Mouse (Mus musculus): ENCODE results near the gene Krt81. TPM values are rescaled to one million over a fixed set of nuclear protein-coding genes. Genes with fewer than 3 reads are reported as not detected.
A peak's percentile ranks its signal among the peaks of the same experiment; 100 is the strongest.

The Krt81 gene
- polyA plus RNA-seq, 1 experiment from 2014 or later, result not detected

DNA sequence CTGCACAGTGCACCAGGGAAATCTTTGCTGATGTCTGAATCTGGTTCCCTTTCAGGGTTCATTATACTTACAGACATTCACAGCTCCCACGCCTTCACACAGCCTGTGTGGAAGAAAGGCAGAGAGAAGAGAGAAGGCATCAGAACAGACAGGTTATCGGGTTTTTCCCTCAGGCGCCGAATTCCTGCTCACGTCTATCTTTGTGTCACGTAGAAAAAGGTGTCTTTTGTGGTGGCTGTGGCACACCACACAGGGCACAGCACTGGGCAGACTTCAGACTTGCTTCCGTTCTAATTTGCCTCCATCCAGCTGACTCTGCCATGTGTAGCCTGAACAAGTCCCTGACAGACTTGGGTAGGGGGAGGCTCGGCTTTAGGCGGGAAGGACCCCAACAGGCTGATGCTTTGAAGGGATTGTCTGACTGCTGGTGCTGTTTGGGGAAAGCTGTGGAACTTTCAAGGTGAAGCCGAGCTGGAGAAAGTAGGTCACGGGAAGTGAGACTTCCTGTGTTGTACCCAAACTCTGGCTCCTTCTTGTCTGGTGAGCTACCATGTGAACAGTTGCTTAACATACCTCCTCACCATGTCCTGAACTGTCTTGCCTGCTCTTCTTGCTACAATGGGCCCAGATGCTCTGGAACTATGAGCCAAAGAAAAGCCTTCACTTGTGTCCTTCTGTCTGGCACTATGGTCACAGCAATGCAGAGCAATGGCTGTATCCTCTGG lies 22.5 kb upstream of the Krt81 start:
- Histone ChIP-seq H3K4me1 (ENCODE audit: control insufficient read depth, insufficient read depth, low read length) (peaks cover 3% of the 10 kb centered on the region; the same call in 1 of the 2 replicates), H3K4me2 (ENCODE audit: low read depth, low read length) (no peak overlapping the region), H3K9me3 (replicated peaks; ENCODE audit: control insufficient read depth, low read length) (no peaks in the 10 kb centered on the region), H3K27me3 (ENCODE audit: control insufficient read depth, insufficient read depth, low read length) (no peaks in the 10 kb centered on the region), H3K9ac (ENCODE audit: low read length) (no peak overlapping the region), H3K27ac (ENCODE audit: low read length) (no peak overlapping the region), H3K36me3 (ENCODE audit: control insufficient read depth, insufficient read depth, low read length) (no peaks in the 10 kb centered on the region), H3K4me3 (replicated peaks; ENCODE audit: low read length) (no peak overlapping the region)
- no peak for ATAC-seq (ENCODE audit: insufficient read depth, low FRiP score)
- 77% methylated on average over 11 of the region's 11 CpGs for WGBS

DNA sequence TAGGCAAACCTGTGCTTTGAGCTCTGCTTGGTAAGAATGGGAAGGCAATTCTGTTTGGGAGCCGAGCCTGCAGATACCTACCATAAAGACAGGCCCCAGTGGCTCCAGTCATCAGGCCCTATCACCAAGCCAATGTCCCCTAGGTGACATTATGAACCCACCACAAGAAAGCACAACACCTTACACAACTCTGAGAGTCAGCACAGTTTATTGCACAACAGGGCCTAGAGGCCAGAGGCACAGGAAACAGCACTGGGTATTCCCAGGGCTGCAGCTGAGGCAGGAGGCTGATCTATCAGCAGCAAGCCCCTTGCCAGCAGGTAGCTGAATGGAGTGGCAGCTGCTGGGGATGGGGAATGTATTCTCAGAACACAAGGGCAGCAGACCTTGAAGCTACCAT lies 21.4 kb upstream of the Krt81 start:
- no peak overlapping the region for H3K27ac ChIP-seq (ENCODE audit: low read length)
- 80% methylated on average over 1 of the region's 1 CpGs for WGBS
- H3K9me3 ChIP-seq (replicated peaks; ENCODE audit: control insufficient read depth, low read length), result no peaks in the 10 kb centered on the region
- no peak for ATAC-seq (ENCODE audit: insufficient read depth, low FRiP score)
- H3K36me3 ChIP-seq (ENCODE audit: control insufficient read depth, insufficient read depth, low read length), result no peaks in the 10 kb centered on the region
- peaks cover 3% of the 10 kb centered on the region; the same call in 1 of the 2 replicates for H3K4me1 ChIP-seq (ENCODE audit: control insufficient read depth, insufficient read depth, low read length)
- H3K4me2 ChIP-seq (ENCODE audit: low read depth, low read length), result no peak overlapping the region
- H3K9ac ChIP-seq (ENCODE audit: low read length), result no peak overlapping the region
- H3K27me3 ChIP-seq (ENCODE audit: control insufficient read depth, insufficient read depth, low read length), result no peaks in the 10 kb centered on the region
- H3K4me3 ChIP-seq (replicated peaks; ENCODE audit: low read length), result no peak overlapping the region

DNA sequence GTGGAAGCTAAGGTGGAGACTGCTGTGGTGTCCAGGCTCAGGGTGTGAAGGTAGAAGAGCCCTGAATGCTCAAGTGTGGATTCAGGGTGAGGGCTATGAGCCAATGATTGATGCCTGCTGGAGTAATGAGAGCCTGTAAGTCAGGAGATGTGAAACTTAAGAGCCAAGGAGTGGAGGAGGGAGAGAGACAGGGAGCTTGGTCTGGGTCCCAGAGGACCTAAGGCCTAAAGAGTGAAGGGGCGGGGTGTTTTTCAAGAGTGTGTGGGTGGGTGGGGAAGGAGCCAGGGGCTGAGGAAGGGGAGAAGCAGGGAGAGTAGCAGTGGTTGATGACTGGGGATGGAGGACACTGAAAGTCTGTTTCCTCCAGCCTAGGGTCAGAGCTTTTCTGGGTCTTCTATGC lies 20.1 kb upstream of the Krt81 start:
- Histone ChIP-seq H3K4me3 (replicated peaks; ENCODE audit: low read length) (no peak overlapping the region), H3K4me2 (ENCODE audit: low read depth, low read length) (no peak overlapping the region), H3K9me3 (replicated peaks; ENCODE audit: control insufficient read depth, low read length) (no peaks in the 10 kb centered on the region), H3K27ac (ENCODE audit: low read length) (no peak overlapping the region), H3K4me1 (ENCODE audit: control insufficient read depth, insufficient read depth, low read length) (peaks cover 3% of the 10 kb centered on the region; the same call in 1 of the 2 replicates), H3K27me3 (ENCODE audit: control insufficient read depth, insufficient read depth, low read length) (0 out of 2 replicates have a peak, but pooled peaks cover 3% of the 10 kb centered on the region), H3K36me3 (ENCODE audit: control insufficient read depth, insufficient read depth, low read length) (no peaks in the 10 kb centered on the region), H3K9ac (ENCODE audit: low read length) (no peak overlapping the region)
- no peak for ATAC-seq (ENCODE audit: insufficient read depth, low FRiP score)
- WGBS, result 78% methylated on average over 1 of the region's 1 CpGs

DNA sequence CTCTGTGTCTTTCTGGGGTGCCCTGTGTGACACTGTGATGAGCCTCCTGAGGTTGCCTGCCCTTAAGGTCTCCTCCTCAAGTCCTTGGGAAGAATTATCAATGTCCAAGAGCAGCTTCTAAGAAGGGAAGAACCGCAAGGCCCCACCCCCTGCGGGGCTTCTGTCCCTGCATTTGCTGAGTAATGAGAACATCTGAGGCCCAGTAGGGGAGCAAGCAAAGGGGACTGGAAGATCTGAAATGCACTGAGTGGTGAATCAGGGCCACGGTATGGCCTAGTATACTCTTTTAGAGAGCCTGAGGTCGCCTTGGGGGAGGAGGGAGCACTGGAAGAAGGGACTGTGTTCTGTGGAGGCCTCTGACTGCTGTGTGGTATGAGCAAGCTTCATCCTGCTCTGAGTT lies 18.5 kb upstream of the Krt81 start:
- H3K4me2 ChIP-seq (ENCODE audit: low read depth, low read length), result no peak overlapping the region
- no peaks in the 10 kb centered on the region for H3K36me3 ChIP-seq (ENCODE audit: control insufficient read depth, insufficient read depth, low read length)
- H3K4me1 ChIP-seq (ENCODE audit: control insufficient read depth, insufficient read depth, low read length), result peaks cover 3% of the 10 kb centered on the region; the same call in 1 of the 2 replicates
- 0 out of 2 replicates have a peak, but pooled peaks cover 4% of the 10 kb centered on the region for H3K27me3 ChIP-seq (ENCODE audit: control insufficient read depth, insufficient read depth, low read length)
- H3K4me3 ChIP-seq (replicated peaks; ENCODE audit: low read length), result no peak overlapping the region
- H3K9ac ChIP-seq (ENCODE audit: low read length), result no peak overlapping the region
- ATAC-seq (ENCODE audit: insufficient read depth, low FRiP score), result no peak
- no peaks in the 10 kb centered on the region for H3K9me3 ChIP-seq (replicated peaks; ENCODE audit: control insufficient read depth, low read length)
- no peak overlapping the region for H3K27ac ChIP-seq (ENCODE audit: low read length)
- 31% methylated on average over 4 of the region's 4 CpGs for WGBS

DNA sequence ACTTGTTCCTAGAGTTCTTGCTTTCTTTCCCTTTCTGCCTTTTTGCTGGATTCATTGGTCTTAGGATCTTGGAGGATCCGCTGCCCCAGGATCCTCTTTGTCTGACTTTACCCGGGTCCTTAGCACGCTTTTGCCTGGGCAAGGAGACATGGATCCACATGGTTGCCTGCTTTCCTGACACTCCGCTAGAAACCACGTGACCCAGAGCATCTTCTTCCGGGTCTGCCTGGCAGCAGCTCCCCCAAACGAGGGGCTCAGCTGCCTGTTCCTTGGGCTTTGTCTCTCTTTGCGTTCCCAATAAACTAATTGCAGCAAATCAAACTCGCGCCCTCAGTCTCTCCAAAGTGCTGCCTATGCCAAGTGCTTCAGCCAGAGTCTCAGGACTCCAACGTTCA lies 16.1 kb upstream of the Krt81 start:
- Histone ChIP-seq H3K27ac (ENCODE audit: low read length) (no peak overlapping the region), H3K9me3 (replicated peaks; ENCODE audit: control insufficient read depth, low read length) (no peaks in the 10 kb centered on the region), H3K36me3 (ENCODE audit: control insufficient read depth, insufficient read depth, low read length) (no peaks in the 10 kb centered on the region), H3K4me1 (ENCODE audit: control insufficient read depth, insufficient read depth, low read length) (peaks cover 3% of the 10 kb centered on the region; the same call in 1 of the 2 replicates), H3K4me2 (ENCODE audit: low read depth, low read length) (peak overlapping the region; percentile 57), H3K27me3 (ENCODE audit: control insufficient read depth, insufficient read depth, low read length) (0 out of 2 replicates have a peak, but pooled peaks cover 4% of the 10 kb centered on the region), H3K4me3 (replicated peaks; ENCODE audit: low read length) (peak overlapping the region; percentile 38), H3K9ac (ENCODE audit: low read length) (0 out of 2 replicates have a peak overlapping the region, but pooled peaks have one; percentile 42)
- no peak for ATAC-seq (ENCODE audit: insufficient read depth, low FRiP score)
- WGBS, result 29% methylated on average over 11 of the region's 11 CpGs

DNA sequence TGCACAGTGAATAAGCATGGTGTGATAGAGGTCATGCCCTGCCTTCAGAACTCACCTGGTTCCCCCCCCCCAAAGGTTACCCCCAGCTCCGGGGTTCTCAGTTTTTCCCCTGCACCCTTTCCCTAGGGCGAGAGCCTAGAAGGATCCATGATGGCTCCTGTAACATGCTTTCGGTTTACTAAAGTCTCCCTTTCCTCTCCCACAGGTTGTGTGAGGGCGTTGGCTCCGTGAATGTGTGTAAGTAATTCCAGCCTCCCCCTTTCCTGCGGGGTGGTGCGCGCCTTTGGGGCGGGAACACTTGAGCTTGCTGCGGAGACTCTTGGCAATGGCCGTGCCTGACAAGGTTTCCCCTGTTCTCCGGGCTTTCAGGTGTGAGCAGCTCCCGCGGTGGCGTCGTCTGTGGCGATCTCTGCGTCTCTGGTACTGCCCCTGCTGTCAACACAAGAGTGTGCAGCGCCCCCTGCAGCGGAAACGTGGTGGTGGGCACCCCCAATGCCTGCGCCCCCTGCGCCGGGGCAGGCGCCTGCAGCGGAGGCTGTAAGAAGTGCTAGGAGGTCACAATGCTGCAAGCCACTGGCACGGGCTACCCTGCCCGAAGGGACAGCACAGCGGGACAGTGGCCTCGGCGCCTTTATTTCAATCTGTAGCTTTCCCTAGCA lies 15.6 kb upstream of the Krt81 start:
- no peak overlapping the region for H3K27ac ChIP-seq (ENCODE audit: low read length)
- H3K9me3 ChIP-seq (replicated peaks; ENCODE audit: control insufficient read depth, low read length), result no peaks in the 10 kb centered on the region
- ATAC-seq (ENCODE audit: insufficient read depth, low FRiP score), result peak; percentile 49; the same call in 1 of the 2 replicates
- 0 out of 2 replicates have a peak, but pooled peaks cover 4% of the 10 kb centered on the region for H3K27me3 ChIP-seq (ENCODE audit: control insufficient read depth, insufficient read depth, low read length)
- H3K9ac ChIP-seq (ENCODE audit: low read length), result peak overlapping the region; percentile 42; the same call in 1 of the 2 replicates
- H3K4me1 ChIP-seq (ENCODE audit: control insufficient read depth, insufficient read depth, low read length), result peaks cover 3% of the 10 kb centered on the region; the same call in 1 of the 2 replicates
- H3K4me2 ChIP-seq (ENCODE audit: low read depth, low read length), result peak overlapping the region; percentile 57
- peak overlapping the region; percentile 38 for H3K4me3 ChIP-seq (replicated peaks; ENCODE audit: low read length)
- no peaks in the 10 kb centered on the region for H3K36me3 ChIP-seq (ENCODE audit: control insufficient read depth, insufficient read depth, low read length)
- WGBS, result 7% methylated on average over 31 of the region's 31 CpGs

DNA sequence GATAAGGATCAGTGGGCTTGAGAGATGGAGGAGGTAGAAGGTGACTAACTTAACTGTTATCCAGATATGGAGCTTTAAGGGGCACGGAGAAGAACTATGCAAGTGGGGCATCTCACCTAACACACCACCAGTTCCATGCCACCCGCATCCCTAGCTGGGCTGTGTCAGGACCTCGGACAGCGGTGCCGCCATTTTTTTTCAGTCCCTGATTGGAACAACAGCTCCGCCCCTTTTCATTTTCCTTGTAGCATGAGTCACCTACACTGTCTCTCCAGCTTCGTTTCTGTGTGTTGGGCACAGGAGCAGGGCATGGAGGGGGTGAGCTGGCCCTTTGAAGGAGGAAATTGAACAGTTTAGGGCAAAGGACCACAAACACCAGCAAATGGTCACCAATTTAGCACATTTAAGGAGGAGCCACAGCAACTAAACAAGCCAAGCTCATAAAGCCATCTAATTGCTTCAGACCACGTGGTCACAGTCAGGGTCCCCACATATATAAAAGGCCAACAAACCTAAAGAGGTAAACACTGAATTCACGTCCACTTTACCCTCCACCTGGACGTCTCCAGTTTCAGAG lies 9.5 kb upstream of the Krt81 start, which contains the start of gene Krt86:
TSS of gene Krt86 (plus strand) at position 527 of the 577 bp plus-strand sequence.
- no peaks in the 10 kb centered on the region for H3K9me3 ChIP-seq (replicated peaks; ENCODE audit: control insufficient read depth, low read length)
- H3K4me2 ChIP-seq (ENCODE audit: low read depth, low read length), result no peak within 1 kb of the TSS
- ATAC-seq (ENCODE audit: insufficient read depth, low FRiP score), result no peak
- no peak within 1 kb of the TSS for H3K9ac ChIP-seq (ENCODE audit: low read length)
- WGBS, result 25% methylated on average over 10 of the region's 10 CpGs
- H3K27me3 ChIP-seq (ENCODE audit: control insufficient read depth, insufficient read depth, low read length), result no peaks in the 10 kb centered on the region
- H3K4me1 ChIP-seq (ENCODE audit: control insufficient read depth, insufficient read depth, low read length), result no peaks in the 10 kb centered on the region
- H3K4me3 ChIP-seq (replicated peaks; ENCODE audit: low read length), result no peak within 1 kb of the TSS
- H3K27ac ChIP-seq (ENCODE audit: low read length), result no peak within 1 kb of the TSS
- no peaks in the 10 kb centered on the region for H3K36me3 ChIP-seq (ENCODE audit: control insufficient read depth, insufficient read depth, low read length)

DNA sequence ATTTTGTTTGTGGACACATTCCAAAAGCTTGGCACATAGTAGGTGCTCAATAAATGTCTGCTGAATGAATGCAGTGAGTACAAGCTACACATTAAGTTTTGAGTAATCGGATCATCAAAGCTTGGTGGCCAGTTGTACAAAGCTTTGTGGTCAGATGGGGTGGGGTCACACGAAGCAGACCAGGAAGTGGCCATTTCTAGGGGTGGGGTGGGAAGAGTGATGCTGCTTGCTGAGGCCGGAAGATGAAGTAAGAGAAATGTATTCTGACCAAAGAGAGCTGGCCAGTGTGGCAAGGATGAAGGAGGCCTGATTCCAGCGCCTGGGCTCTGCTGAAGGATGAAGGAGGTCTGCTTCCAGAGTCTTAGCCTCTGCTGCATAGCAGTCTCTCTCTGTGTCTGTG lies 5.5 kb upstream of the Krt81 start:
- H3K4me2 ChIP-seq (ENCODE audit: low read depth, low read length), result no peak overlapping the region
- ATAC-seq (ENCODE audit: insufficient read depth, low FRiP score), result no peak
- H3K36me3 ChIP-seq (ENCODE audit: control insufficient read depth, insufficient read depth, low read length), result no peaks in the 10 kb centered on the region
- WGBS, result 81% methylated on average over 4 of the region's 4 CpGs
- no peaks in the 10 kb centered on the region for H3K4me1 ChIP-seq (ENCODE audit: control insufficient read depth, insufficient read depth, low read length)
- H3K9me3 ChIP-seq (replicated peaks; ENCODE audit: control insufficient read depth, low read length), result no peaks in the 10 kb centered on the region
- H3K27me3 ChIP-seq (ENCODE audit: control insufficient read depth, insufficient read depth, low read length), result no peaks in the 10 kb centered on the region
- H3K9ac ChIP-seq (ENCODE audit: low read length), result no peak overlapping the region
- H3K4me3 ChIP-seq (replicated peaks; ENCODE audit: low read length), result no peak overlapping the region
- H3K27ac ChIP-seq (ENCODE audit: low read length), result no peak overlapping the region

DNA sequence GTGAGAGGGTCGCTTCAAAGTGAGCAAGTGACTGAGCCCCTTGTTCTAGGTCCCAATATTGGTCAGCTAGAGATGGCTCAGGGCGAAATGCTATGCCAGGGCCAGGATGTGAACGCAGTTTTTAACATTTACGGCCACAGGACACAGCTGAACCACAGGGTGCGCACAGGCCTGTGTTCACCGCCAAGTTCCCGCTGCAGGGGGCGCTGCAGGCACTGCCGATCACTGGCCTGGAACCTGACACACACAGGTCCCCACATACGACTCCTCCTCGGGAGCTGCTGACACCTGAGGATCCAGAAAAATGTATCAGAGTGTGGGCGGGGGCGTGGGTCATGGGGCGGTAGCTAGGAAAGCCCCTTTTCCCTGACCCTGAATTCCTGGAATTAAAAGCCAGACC lies 4.3 kb downstream of the Krt81 start:
- H3K9ac ChIP-seq (ENCODE audit: low read length), result no peak overlapping the region
- no peak overlapping the region for H3K27ac ChIP-seq (ENCODE audit: low read length)
- H3K4me3 ChIP-seq (replicated peaks; ENCODE audit: low read length), result no peak overlapping the region
- H3K36me3 ChIP-seq (ENCODE audit: control insufficient read depth, insufficient read depth, low read length), result no peaks in the 10 kb centered on the region
- H3K4me1 ChIP-seq (ENCODE audit: control insufficient read depth, insufficient read depth, low read length), result no peaks in the 10 kb centered on the region
- H3K27me3 ChIP-seq (ENCODE audit: control insufficient read depth, insufficient read depth, low read length), result no peaks in the 10 kb centered on the region
- no peak overlapping the region for H3K4me2 ChIP-seq (ENCODE audit: low read depth, low read length)
- no peak for ATAC-seq (ENCODE audit: insufficient read depth, low FRiP score)
- 0 out of 2 replicates have a peak, but pooled peaks cover 2% of the 10 kb centered on the region for H3K9me3 ChIP-seq (replicated peaks; ENCODE audit: control insufficient read depth, low read length)
- WGBS, result 78% methylated on average over 14 of the region's 14 CpGs
